Mouse (Mus musculus) megakaryocyte, adult 5-6 weeks (primary cell): Measurements from ENCODE around the gene Jakmip3. TPM values are rescaled to one million over a fixed set of nuclear protein-coding genes. Genes with fewer than 3 reads are reported as not detected.

Experiments
- ATAC-seq: 2 replicates; pipeline ENCODE4 v1.8.0; 2016; ENCODE audit warnings: mild to moderate bottlenecking, inconsistent platforms; ENCODE audit not compliant: poor library complexity, severe bottlenecking
- total RNA-seq, 2 experiments: library from RNA; stranded (forward) in 1 of 2; stranded (reverse) in 1 of 2; fragments of 153-499, 151-499 nt in 1 of 2; fragments of 221-1000, 200-1000 nt in 1 of 2; gene quantifications; 2 replicates each; pipeline versions ENCODE4 v1.2.3 to v1.2.4; 2015 to 2017

Gene Jakmip3
- total RNA-seq, 2 experiments from 2014 or later: 0.07 TPM; not detected in 1

DNA sequence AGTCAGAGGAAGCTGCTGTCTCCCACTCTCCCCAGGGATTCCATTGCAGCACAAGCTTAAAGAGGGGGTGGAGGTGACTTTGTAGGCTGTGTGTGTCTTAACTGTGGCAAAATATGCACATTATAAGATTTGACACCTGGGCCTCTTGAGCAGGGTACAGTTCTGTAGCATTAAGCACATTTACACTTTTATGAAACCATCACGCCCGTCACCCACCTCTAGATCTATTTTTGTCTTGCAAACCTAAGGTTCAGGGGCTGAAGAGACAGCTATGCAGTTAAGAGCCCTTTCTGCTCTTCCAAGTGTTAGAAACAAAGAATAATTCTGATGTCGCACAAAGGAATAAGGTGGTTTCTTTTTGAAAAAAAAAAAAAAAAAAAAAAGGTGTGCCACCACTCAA lies 5.1 kb downstream of the Jakmip3 start:
- no peak for ATAC-seq

DNA sequence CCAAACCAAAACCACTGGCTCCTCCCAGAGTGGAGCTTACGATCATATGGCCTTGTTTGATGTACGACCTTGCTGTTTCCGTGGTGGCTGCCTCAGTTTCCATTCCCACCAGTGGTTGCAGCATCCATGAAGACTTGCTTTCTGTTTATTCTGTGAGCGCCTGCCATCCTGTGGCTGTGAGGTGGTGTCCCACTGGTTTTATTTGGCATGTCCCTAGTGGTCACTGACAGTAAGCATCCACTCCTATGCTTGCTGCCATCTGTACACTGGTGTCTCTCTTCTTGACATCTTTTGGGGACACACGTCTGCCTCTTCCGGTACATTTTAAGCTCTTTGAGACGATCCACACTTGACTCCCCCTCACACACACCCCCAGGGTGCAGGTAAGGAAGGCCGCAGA lies 7.2 kb downstream of the Jakmip3 start:
- ATAC-seq: no peak

DNA sequence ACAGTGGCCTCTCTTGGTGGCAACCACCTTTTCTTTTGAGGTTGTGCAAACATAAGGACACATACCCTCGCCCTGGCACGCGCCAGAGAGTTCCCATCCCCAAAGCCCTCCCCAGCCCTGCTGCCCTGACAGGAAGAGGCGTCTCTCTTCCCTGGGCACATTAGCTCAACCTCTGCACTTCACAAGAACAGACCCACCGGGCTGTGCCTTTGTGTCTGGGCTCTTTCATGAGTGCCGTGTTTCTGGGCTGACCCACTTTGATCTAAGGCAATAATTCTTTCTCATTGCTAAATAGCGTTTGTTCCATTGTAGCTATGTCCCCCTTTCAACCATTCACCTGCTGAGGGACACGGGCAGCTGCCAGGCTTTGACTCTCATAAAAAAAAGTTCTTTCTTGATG lies 7.8 kb downstream of the Jakmip3 start:
- no peak for ATAC-seq

DNA sequence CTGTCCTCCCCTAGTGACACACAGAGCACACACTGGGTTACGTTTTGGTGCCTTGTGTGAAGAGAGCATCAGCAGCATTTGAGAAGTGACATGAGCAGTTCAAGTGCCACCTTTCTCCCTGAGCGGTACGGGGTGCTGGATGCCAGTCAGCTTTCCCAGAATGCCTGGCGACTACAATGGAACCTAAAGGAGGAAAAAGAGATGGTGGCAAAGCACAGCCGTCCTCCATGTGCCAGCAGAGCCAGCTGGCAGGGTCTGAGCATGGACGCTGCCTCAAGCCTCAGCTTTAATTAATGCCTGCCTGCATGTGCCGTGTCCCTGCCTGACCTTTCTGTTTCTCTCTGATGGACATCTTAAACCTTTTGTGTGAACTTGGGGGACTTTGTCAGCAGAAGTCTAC lies 15.3 kb downstream of the Jakmip3 start:
- no peak for ATAC-seq

DNA sequence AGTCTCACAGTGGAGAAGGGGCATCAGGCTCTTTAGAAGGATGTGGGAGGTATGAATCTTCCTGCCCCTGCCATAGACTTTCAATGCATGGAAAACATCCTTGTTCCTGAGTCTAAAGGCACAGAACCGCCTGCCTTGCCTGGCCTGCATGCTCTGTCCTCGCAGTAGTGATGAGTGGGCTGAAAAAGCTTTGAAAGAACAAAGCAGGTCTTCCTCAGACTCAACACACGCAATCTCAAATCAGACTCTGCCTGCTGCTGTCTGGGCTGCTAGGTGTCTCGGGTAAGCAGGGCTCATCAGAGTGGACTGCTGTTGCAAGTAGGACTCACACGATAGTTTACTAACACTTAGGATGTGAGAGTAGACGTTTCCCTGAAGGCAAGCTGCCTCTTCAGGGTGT lies 16.6 kb downstream of the Jakmip3 start:
- ATAC-seq: no peak

DNA sequence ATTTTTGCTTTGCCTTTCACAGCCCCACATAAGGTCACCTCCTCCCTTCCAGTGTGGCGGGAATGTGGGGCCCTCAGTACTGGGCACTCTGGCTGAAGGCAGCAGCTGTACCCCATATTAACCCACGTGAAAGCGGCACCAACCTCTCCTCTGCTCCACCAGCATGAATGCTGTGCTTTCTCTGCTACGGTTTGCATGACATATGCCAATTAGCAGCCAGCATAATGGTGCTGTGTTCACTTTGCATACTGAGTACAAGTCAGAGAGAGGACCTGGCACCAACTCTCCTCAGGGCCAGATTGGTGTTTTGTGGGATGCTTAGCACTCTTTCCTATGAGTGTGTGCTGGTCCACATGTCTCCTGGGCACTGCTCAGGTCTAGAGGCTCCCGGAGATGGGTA lies 19.2 kb downstream of the Jakmip3 start:
- no peak for ATAC-seq

DNA sequence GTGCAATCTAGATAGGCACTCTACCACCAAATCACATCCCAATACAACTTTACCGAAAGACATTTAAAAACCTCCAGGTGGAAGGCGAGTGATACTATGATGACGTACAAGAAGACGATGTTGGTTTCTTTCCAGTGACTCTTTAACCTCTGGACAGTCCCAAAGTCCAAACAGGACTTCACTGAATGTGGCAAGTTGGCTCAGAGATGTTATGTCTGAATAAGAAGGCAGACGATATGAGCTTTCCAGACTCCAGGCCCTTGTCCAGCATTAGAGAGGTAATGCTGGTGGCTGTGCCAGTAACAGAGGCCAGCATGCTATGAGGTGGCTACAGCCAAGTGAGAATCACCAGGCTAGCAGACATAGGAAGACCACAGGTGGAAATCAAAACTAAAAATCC lies 23.2 kb downstream of the Jakmip3 start:
- ATAC-seq: no peak

DNA sequence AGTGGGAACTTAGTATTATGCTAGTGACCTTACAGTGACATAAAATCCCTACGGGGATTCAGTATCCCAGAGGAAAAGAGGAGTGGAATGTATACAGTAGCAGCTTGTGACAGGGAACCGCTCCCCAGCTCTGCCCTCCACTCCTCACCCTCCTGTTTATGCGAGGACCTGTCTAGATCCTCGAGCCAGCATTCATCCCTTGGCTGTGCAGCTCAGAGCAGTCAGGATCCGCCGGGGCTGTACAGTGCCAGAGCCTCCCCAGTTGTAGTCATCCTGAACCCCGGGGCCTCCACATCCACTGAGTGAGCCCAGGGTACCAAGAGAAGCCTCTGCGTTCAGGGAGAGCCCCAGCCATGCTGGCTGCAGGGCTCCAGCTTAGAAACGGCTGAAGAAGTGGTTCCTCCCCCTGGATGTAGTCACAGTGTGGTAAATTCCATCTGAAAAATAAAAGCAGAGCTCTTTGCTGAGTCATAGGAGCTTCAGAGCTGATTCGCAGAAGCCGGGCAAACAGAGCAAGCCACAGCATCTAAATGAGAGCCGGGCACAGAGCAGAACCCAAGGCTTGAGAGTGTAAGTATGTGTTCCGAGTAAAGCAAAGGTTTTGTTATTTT lies 27.6 kb downstream of the Jakmip3 start:
- no peak for ATAC-seq

DNA sequence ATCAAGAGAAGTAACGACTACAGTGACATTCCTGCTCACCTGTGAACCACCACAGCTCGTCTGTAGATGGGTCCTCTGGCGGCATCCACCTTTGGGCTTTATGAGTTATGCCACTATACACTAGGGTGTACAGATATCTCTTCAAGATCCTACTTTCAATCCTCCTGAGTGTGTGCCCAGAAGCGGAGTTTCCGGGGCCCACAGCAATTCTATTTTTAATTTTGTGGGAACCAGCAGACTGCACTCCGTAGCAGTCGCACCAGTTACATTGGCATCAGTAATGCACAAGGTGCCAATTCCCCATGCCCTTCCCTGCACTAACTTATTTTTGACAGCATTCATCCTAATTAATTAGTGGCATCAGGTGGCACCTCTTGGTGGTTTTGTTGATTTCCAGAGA lies 37.0 kb downstream of the Jakmip3 start:
- ATAC-seq: no peak

DNA sequence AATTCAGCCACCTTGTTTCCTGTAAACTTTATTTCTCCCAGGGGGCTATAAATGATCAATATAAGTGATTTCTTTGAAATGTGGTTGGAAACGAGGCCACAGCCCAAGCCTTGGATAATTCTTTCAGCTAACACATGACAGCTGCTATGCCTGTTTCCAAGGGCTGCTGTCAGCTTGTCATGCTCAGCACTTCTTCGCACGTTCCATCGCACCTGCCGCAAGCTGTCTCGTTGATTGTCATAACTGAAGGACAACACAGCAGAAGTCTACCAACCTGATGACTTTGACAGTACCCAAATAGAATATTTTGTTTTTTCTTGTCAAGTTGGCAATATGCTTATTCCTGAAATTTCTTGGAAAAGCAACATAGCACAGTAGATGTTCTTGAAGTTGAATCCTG lies 44.0 kb downstream of the Jakmip3 start:
- ATAC-seq: no peak

DNA sequence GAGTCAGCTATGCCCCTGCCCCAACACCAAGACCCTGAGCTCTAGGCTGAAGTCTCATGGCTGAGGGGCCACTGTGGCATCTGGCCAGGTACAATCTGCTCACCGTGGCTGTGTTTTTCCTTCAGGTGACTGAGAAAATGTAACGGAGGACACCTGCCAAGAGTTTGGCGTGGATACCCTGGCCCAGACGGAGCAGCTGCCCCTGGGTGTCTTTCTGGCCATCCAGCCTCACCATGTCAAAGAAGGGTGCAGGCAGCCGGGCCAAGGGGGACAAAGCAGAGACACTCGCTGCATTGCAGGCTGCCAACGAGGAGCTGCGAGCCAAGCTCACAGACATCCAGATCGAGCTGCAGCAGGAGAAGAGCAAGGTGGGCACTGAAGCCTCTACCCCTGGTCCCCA lies 48.6 kb downstream of the Jakmip3 start:
- no peak for ATAC-seq

DNA sequence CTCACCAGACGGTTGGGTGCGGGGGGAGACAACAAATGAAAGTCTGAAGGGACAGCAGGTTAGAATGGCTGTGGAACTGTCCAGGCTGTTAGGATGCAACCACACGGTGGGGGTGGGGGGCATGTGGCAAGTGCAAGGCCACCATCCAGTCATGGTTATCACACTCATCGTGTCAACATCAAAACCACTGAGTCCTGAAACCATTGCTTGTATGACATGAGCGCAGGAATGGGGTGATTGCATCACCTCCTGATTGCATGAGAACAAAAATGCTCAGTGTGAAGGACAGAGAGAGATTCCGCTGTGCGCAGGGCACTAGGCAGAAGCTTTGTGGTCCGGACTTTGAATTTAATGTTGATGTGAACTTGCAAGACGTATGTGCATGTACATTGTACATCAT lies 62.2 kb downstream of the Jakmip3 start:
- peak; percentile 91 for ATAC-seq

DNA sequence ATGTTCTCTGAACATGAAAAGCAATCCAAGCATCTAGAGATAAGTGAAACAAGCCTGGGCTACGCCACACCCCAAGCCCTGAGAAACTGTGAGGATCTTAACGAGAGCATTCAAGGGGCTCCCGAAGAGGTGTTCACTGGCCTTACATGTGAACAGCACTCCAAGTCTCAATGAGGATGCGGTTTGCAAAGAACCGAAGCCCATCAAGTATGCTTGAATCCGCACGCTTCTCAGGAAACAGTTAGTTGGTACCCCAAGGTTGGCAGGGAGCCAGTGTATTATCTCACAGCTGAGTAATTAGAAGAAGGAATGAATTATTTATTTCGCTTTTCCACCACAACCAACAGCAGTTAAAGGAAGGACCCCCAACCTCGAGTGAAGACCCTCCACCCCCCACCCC lies 62.7 kb downstream of the Jakmip3 start:
- ATAC-seq: no peak

DNA sequence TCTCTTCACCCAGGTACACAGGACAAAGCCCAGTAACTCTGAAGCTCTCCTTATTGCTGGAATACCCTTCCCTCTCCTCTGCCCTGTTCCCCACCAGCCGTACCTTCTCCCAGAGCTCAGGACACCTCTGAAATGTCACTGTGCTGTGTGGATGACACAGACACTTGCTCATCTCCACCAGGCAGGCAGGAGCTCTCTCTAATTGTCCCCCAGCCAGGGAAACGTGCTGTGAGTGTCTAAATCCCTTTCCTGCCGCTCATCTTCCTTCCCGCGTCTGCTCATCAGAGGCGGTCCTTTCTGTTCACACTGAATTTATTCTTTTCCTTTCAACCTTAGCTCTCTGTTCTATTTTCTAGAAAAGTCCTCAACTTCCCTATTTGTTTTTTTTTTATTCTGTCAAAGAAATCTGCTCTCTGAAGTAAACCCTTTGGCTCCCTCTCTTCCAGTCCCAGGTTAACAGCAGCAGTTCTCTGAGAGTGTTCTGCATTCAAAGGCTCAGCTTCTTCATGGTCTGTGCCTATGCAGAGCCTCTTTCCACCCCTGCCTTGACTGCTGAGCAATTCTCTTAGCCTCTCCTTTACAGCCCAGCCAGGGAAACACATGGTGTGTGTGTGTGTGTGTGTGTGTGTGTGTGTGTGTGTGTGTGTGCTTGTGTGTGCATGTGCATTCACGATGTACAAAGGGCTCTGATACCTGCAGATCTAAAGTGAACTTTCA lies 69.4 kb downstream of the Jakmip3 start:
- no peak for ATAC-seq

DNA sequence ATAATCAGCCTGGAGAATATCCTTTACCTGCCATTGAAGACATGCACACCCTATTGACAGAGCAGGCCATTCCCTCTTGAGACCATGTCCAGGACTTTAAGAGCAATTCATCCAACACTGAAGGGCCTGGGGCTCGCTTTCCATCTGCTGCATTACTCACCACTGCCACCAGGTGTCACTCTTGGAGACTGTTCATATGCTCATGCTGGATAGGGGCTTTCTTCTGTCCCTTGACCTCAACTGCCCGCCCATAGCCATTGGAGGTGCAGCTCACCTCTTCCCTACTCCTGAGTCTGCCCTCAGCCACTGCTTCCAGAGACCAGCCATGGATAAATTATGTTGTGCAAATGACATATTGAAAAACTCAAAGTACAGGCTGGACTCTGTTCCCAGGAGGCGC lies 70.5 kb downstream of the Jakmip3 start:
- ATAC-seq: peak; percentile 82

DNA sequence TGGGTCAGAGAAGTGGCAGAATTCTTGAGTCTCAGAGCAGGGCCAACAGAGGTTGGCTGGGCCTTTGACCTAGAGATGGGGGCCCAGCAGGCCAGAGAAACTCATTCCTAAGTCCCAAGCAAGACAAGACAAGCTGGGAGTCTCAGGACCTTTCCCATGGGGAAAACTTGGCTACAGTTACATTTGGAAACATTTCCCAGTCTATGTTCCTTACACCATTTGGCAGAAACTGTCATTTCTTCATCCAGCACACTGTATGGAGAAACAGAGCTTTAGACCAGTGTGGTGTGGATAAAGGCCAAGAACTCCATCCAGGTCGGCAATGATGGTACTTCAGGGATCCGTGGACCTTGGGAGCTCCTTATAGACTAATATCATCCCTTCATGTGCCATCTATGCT lies 71.1 kb downstream of the Jakmip3 start:
- no peak for ATAC-seq

DNA sequence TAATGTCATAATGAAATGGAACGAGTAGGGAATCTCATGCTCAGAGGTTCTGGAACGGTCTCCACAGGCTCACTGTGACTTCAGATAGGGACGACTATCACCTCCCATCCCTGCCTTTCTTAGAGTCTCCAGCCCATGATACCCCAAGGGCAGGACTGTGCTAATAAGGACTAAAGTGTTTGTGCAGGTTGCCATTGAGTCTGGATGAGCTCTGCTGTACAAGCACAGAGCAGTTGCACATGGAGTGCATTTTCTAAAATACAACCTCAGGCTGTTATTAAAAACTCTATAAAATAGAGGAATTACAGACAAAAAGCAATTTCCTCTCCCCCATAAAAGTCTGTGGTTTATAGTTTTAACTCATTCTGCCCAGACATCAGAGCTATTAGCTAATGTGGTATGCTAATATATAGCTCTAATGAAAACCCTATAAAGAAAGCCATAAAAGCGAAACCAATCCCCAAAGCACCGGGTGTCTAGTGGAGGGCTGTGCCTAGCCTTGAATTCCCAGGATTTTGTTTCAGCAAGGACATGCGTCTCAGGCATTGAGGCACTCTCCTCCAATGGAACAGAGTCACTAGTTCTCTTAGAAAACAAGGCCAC lies 72.3 kb downstream of the Jakmip3 start:
- no peak for ATAC-seq

DNA sequence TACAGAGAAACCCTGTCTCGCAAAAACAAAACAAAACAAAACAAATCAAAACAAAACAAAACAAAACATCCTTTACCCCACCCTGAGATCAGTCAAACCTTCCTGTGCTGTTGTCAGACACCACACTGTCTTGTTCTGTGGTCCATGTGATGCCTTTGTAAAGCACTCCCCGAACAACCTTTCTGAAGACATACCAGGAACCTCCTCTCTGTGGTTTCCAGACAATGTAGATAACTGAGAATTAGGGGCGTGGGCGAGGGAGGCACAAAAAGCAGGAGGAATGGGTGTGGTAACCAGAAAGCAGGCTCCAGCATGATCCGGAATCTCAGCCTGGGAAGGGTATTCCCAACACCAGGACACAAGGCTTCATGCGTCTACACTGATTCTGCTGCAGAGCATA lies 74.6 kb downstream of the Jakmip3 start:
- no peak for ATAC-seq

DNA sequence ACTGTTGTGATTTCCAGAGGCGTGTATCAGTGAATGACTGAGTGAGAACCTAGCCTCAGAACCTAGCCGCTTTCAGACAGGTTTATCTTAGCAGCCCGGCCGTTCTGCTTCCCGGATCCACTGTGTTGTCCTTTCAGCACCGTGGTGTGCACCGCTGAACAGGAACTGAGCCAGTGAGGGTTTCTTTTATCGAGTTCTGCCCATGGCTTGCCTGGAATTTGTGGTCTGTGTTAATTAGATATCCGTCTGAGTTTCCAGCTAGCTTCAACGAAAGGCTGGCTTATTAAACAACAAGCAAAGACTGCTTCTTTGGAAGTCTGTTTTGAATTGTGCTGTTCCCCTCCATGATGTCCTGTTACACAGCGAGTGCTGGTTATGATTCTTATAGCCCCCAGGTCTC lies 75.8 kb downstream of the Jakmip3 start:
- no peak for ATAC-seq

DNA sequence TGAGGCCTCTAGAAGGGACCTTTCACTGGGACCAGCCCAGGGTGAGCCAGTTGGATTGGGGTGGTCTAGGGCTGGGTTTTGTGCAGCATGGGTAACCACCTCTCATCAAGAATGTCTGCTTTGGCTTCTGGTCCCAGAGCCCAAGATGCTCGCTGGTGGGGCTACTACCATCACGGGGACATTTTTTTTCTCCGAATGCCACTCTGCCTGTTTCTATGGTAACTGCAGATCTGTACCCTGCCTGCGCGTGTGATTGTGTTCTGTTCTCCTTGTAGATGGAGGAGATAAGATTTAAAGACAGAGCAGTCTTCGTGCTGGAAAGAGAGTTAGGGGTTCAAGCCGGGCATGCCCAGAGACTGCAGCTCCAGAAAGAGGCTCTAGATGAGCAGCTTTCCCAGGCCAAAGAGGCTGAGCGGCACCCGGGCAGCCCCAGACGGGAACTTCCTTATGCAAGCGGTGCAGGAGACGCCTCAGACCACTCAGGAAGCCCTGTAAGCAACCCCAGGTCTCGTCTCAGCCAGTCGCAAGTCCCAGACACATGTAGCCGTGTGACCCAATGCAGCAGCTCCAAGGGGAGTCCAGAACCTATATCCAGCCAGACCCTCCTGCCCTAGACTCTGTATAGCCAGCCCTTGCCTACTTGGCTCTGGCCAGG lies 76.8 kb downstream of the Jakmip3 start:
- ATAC-seq: peak; percentile 53

DNA sequence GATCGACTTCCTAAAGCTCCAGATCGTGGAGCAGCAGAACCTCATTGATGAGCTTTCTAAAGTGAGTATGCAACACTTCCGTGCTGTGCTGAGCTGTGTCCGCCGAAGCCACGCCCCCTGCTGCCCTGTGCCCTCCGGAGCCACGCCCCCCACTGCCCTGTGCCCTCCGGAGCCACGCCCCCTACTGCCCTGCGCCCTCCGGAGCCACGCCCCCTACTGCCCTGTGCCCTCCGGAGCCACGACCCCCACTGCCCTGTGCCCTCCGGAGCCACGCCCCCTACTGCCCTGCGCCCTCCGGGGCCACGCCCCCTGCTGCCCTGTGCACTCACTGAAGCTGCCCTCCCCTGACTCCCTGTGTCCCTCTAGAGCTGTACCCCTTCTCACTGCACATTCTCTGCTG lies 80.4 kb downstream of the Jakmip3 start:
- ATAC-seq: peak; percentile 66

DNA sequence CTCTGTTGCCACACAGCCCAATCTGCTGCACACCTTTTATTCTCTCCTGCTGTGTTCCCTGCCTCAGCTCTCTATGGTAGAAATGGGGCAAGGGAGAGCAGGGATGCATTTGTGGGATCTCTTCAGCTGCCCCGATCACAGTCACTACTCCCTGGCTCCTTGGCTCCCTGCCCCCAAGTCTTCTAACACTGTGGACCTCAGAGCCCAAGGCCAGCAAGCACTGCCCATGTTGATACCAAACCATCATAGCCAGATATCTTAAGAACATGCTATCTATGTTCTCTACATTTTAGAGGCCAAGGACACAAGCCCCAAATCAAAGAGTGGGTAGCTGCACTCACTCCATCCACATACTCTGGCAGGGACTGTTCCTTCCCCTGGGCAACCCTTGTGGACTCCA lies 80.8 kb downstream of the Jakmip3 start:
- no peak for ATAC-seq
